Comparison of ENCODE assay signal across 17 mouse cellular contexts in the genomic region with DNA sequence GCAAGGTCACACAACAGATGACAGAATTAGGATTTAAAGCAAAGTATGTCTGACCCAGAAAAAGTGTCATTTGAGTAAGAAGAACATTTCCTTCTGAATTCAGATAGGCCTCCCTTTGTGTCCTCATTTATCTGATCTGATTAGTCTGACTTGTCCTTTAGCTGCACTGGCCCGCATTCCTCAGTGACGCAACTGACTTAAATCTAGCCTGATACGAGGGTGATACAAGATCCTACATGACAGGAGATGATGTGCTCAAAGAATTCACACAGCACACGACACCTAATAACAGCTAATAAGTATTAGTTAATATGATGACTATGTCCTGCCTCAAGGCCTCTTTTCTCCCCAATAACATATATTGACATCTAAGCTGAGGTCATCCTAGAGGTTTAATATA.
"Had no signal": no experiment of that assay in that cellular context is flagged by ENCODE, and none has a peak within 500 bp of the region (broad histone marks: within the 10 kb centered on the region; RNA-seq: fewer than 3 reads in every experiment).

No protein-coding gene starts in this region.

- H3K36me3 ChIP-seq: liver, embryonic 13.5 days; liver, embryonic 15.5 days; midbrain, embryonic 13.5 days; midbrain, embryonic 15.5 days; neural tube, embryonic 12.5 days; stomach, embryonic 15.5 days had no signal

- H3K4me1 ChIP-seq: liver, embryonic 13.5 days; liver, embryonic 15.5 days; megakaryocyte, embryonic 14.5 days; midbrain, embryonic 13.5 days; midbrain, embryonic 15.5 days; neural tube, embryonic 12.5 days; stomach, embryonic 15.5 days had no signal

- H3K27me3 ChIP-seq: liver, embryonic 13.5 days; liver, embryonic 15.5 days; megakaryocyte, embryonic 14.5 days; midbrain, embryonic 13.5 days; midbrain, embryonic 15.5 days; neural tube, embryonic 12.5 days; stomach, embryonic 15.5 days had no signal

- ATAC-seq: liver, postnatal 0 days; midbrain, embryonic 13.5 days; midbrain, embryonic 15.5 days had no signal

- H3K9ac ChIP-seq: liver, embryonic 13.5 days; liver, embryonic 15.5 days; liver, postnatal 0 days; midbrain, embryonic 13.5 days; midbrain, embryonic 15.5 days; neural tube, embryonic 12.5 days; stomach, embryonic 15.5 days had no signal

- H3K4me3 ChIP-seq: liver, embryonic 13.5 days; liver, embryonic 15.5 days; megakaryocyte, embryonic 14.5 days; midbrain, embryonic 13.5 days; midbrain, embryonic 15.5 days; neural tube, embryonic 12.5 days; stomach, embryonic 15.5 days had no signal

- DNase-seq: liver, embryonic 13.5 days; liver, postnatal 0 days; lung, adult 2 months; lung, postnatal 10 days; right cerebral cortex, postnatal 14 days; thymus, adult 2 months; thymus, postnatal 25 days; thymus, postnatal 4 days had no signal

- H3K9me3 ChIP-seq: liver, embryonic 13.5 days; liver, embryonic 15.5 days; megakaryocyte, embryonic 14.5 days; midbrain, embryonic 13.5 days; midbrain, embryonic 15.5 days; neural tube, embryonic 12.5 days; stomach, embryonic 15.5 days had no signal

- H3K27ac ChIP-seq: liver, embryonic 13.5 days; liver, embryonic 15.5 days; macrophage; midbrain, embryonic 13.5 days; midbrain, embryonic 15.5 days; neural tube, embryonic 12.5 days; stomach, embryonic 15.5 days; stomach, postnatal 0 days had no signal

- H3K4me2 ChIP-seq: liver, embryonic 13.5 days; liver, embryonic 15.5 days; midbrain, embryonic 11.5 days; midbrain, embryonic 13.5 days; midbrain, embryonic 15.5 days; neural tube, embryonic 12.5 days; stomach, embryonic 15.5 days had no signal
